Mouse (Mus musculus) myocyte (in vitro differentiated cells): ENCODE measurements at regions not wholly inside any gene's neighbourhood (a gene's known extent, or its start where the extent isn't known, plus 50 kb on each side); places are given as distances from the start of the nearest gene placed in this dataset.

Experiments used
- H3K27me3 ChIP-seq: one replicate; pipeline ENCODE4 v1.6.1; 2011; ENCODE audit not compliant: control insufficient read depth, insufficient read depth, insufficient read length
- H3K36me3 ChIP-seq: one replicate; pipeline ENCODE4 v1.6.1; 2011; ENCODE audit not compliant: control insufficient read depth, insufficient read depth
- H3K4me2 ChIP-seq: one replicate; pipeline ENCODE4 v1.6.1; 2011; ENCODE audit warnings: low read depth, control low read depth
- H3K4me3 ChIP-seq: one replicate; pipeline ENCODE4 v1.5.1; 2011; ENCODE audit warnings: mild to moderate bottlenecking, control low read depth, moderate library complexity
- H3K79me2 ChIP-seq: one replicate; pipeline ENCODE4 v1.6.1; 2011; ENCODE audit not compliant: control insufficient read depth, insufficient read depth
- H3ac ChIP-seq: one replicate; pipeline ENCODE4 v1.6.1; 2011; ENCODE audit not compliant: control insufficient read depth, insufficient read length
- CEBPB ChIP-seq: IDR thresholded peaks from 2 replicates; pipeline ENCODE4 v1.6.1; 2011; ENCODE audit warnings: mild to moderate bottlenecking, moderate library complexity; ENCODE audit not compliant: poor library complexity, insufficient read depth, severe bottlenecking
- E2F4 ChIP-seq: IDR thresholded peaks from one replicate; pipeline ENCODE4 v1.6.1; 2011; ENCODE audit warnings: mild to moderate bottlenecking, control low read depth, moderate library complexity; ENCODE audit not compliant: insufficient read depth
- MAX ChIP-seq: IDR thresholded peaks from one replicate; pipeline ENCODE4 v1.6.1; 2011; ENCODE audit warnings: low read depth, mild to moderate bottlenecking, control low read depth
- MYOD1 ChIP-seq, 3 experiments: IDR thresholded peaks; one replicate each; pipeline ENCODE4 v1.6.1; 2011; ENCODE audit warnings: control low read depth in 2 of 3, low read depth in 2 of 3, mild to moderate bottlenecking in 2 of 3, moderate library complexity in 1 of 3; ENCODE audit not compliant: insufficient read length in 2 of 3, control insufficient read depth in 1 of 3
- MYOG ChIP-seq, 3 experiments: IDR thresholded peaks; one replicate each; pipeline ENCODE4 v1.6.1; 2011; ENCODE audit warnings: control low read depth in 2 of 3, low read depth in 2 of 3, mild to moderate bottlenecking in 2 of 3; ENCODE audit not compliant: insufficient read length in 2 of 3, control insufficient read depth in 1 of 3, insufficient read depth in 1 of 3
- POLR2A ChIP-seq: IDR thresholded peaks from one replicate; pipeline ENCODE4 v1.6.1; 2011; ENCODE audit warnings: low read depth, mild to moderate bottlenecking, control low read depth, moderate library complexity; ENCODE audit not compliant: insufficient read length
- POLR2AphosphoS2 ChIP-seq: IDR thresholded peaks from one replicate; pipeline ENCODE4 v1.6.1; 2011; ENCODE audit warnings: low read depth, control low read depth; ENCODE audit not compliant: insufficient read length
- REST ChIP-seq: IDR thresholded peaks from one replicate; pipeline ENCODE4 v1.6.1; 2011; ENCODE audit warnings: mild to moderate bottlenecking, control low read depth, moderate library complexity; ENCODE audit not compliant: insufficient read depth, insufficient read length
- SRF ChIP-seq: IDR thresholded peaks from one replicate; pipeline ENCODE4 v1.6.1; 2011; ENCODE audit warnings: low read depth; ENCODE audit not compliant: control insufficient read depth, insufficient read length
- TCF12 ChIP-seq: IDR thresholded peaks from one replicate; pipeline ENCODE4 v1.6.1; 2011; ENCODE audit warnings: mild to moderate bottlenecking, control low read depth; ENCODE audit not compliant: poor library complexity, insufficient read depth, severe bottlenecking
- TCF3 ChIP-seq: IDR thresholded peaks from one replicate; pipeline ENCODE4 v1.6.1; 2011; ENCODE audit warnings: low read depth, control low read depth; ENCODE audit not compliant: insufficient read length
- USF1 ChIP-seq: IDR thresholded peaks from one replicate; pipeline ENCODE4 v1.6.1; 2011; ENCODE audit warnings: low read depth, mild to moderate bottlenecking, control low read depth, moderate library complexity

DNA sequence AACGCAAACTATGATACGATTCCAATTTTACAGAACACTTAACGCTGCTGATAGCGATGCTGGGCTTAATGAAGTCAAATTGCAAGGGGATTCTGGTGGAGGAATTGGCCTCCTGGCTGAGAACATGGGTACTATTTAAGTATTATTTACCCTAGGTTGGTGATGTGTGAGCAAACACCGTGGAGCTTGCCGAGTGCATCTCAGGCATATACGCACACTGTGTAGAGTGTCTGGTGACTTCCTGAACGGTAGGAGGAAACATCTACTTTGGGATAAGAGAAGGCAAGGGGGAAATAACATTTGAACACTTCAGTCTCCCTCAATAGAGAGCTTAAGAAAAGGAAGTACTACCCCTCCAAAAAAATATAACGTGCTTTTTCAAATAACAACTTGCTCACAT lies 194.8 kb upstream of the Prickle1 start:
- no peaks in the 10 kb centered on the region for H3K79me2 ChIP-seq
- H3ac ChIP-seq: no peak overlapping the region
- H3K36me3 ChIP-seq: no peaks in the 10 kb centered on the region
- no peaks in the 10 kb centered on the region for H3K27me3 ChIP-seq
- no peak overlapping the region for H3K4me2 ChIP-seq
- H3K4me3 ChIP-seq: no peak overlapping the region
- TF ChIP-seq POLR2AphosphoS2 (no peak), REST (no peak), E2F4 (no peak), USF1 (no peak), CEBPB (no peak), POLR2A (no peak), MYOG (IDR thresholded peaks at IDR 0.05; ENCODE audit: control insufficient read depth in 1 of 3, insufficient read depth in 1 of 3, insufficient read length in 2 of 3, low read depth in 2 of 3) (no peak)

- H3K36me3 ChIP-seq: no peaks in the 10 kb centered on the region
Observed at GRCm38 (mm10) chr15:93789762-93790161, 194.1 kb upstream of the Prickle1 start.

GRCm38 (mm10) chr15:93787361-93787760 lies 191.7 kb upstream of the Prickle1 start:
- H3K36me3 ChIP-seq: no peaks in the 10 kb centered on the region
- H3K4me3 ChIP-seq: no peak overlapping the region
- TF ChIP-seq POLR2A (no peak), TCF3 (no peak), MYOG (IDR thresholded peaks at IDR 0.05; ENCODE audit: control insufficient read depth in 1 of 3, insufficient read depth in 1 of 3, insufficient read length in 2 of 3, low read depth in 2 of 3) (no peak)
- no peak overlapping the region for H3K4me2 ChIP-seq
- no peaks in the 10 kb centered on the region for H3K79me2 ChIP-seq
- no peaks in the 10 kb centered on the region for H3K27me3 ChIP-seq
- no peak overlapping the region for H3ac ChIP-seq

More at GRCm38 (mm10) chr15:93789762-93790161, 194.1 kb upstream of the Prickle1 start:
- no peak for TF ChIP-seq MAX
- TF ChIP-seq SRF: no peak
- no peak for TF ChIP-seq TCF12
- no peak for TF ChIP-seq E2F4
- no peak for TF ChIP-seq MYOD1 (IDR thresholded peaks at IDR 0.05; ENCODE audit: control insufficient read depth in 1 of 3, insufficient read length in 2 of 3, low read depth in 2 of 3)
- no peak for TF ChIP-seq CEBPB
- TF ChIP-seq POLR2A: no peak
- TF ChIP-seq MYOG (IDR thresholded peaks at IDR 0.05; ENCODE audit: control insufficient read depth in 1 of 3, insufficient read depth in 1 of 3, insufficient read length in 2 of 3, low read depth in 2 of 3): no peak
- TF ChIP-seq POLR2AphosphoS2: no peak
- TF ChIP-seq USF1: no peak
- TF ChIP-seq REST: no peak
- TF ChIP-seq TCF3: no peak
- Histone ChIP-seq H3K79me2 (no peaks in the 10 kb centered on the region), H3K4me2 (no peak overlapping the region), H3ac (no peak overlapping the region), H3K4me3 (no peak overlapping the region), H3K27me3 (no peaks in the 10 kb centered on the region)

DNA sequence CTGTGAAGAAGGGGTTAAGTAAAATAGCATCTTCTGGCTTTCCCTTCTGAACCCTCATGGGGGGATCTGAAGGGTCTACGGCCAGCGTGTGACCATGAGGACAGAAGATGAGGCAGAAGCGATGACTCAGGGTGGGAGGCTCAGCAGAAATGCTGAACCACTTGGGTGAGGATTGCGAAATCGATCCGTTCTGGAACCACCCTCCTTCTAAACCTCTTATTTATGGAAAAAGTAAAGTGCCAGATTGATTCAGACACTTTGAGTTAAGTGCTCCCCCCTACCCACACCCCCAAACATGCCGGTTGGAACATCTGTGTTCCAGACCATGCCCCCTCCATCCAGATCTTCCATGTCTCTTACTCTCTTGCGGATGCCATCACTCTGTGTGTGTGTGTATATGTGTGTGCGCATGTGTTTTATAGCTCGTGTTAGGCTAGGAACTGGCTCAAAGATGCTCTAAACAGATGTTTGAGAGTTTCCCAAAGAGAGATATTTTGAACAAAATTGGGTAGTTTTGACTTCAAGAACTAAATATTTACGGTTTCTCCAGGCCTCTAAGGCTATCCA lies 190.2 kb upstream of the Prickle1 start:
- TF ChIP-seq MYOG (IDR thresholded peaks at IDR 0.05; ENCODE audit: control insufficient read depth in 1 of 3, insufficient read depth in 1 of 3, insufficient read length in 2 of 3, low read depth in 2 of 3) (no peak), CEBPB (peak; percentile 72)
- Histone ChIP-seq H3ac (no peak overlapping the region), H3K36me3 (no peaks in the 10 kb centered on the region)

DNA sequence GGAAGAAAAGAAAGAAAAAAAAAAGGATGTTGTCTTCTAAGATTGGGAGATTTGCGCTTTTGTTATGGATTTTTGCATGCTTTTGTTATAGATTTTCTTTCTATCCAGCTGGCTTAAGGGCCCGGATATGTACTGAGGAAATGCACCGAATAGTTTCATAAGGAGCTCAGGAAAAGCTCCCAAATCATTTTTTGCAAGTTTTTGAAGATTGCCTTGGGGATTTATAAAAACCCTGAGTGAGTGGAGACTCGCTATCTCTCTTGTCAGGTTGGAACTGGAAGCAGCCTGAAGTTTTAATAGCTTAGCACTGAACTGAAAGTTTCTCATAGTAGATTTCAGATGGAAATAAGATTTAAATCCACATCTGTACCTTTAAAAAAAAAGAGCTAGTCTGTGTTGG lies 188.0 kb upstream of the Prickle1 start:
- H3K27me3 ChIP-seq: no peaks in the 10 kb centered on the region
- no peak overlapping the region for H3K4me2 ChIP-seq
- TF ChIP-seq REST (no peak), MYOG (IDR thresholded peaks at IDR 0.05; ENCODE audit: control insufficient read depth in 1 of 3, insufficient read depth in 1 of 3, insufficient read length in 2 of 3, low read depth in 2 of 3) (no peak), USF1 (no peak)
- H3K4me3 ChIP-seq: no peak overlapping the region
- H3K79me2 ChIP-seq: no peaks in the 10 kb centered on the region
- no peak overlapping the region for H3ac ChIP-seq
- no peaks in the 10 kb centered on the region for H3K36me3 ChIP-seq

More for the DNA sequence above, 190.2 kb upstream of the Prickle1 start:
- no peaks in the 10 kb centered on the region for H3K79me2 ChIP-seq
- no peak overlapping the region for H3K4me3 ChIP-seq
- no peaks in the 10 kb centered on the region for H3K27me3 ChIP-seq
- H3K4me2 ChIP-seq: no peak overlapping the region

GRCm38 (mm10) chr15:93775199-93775745 lies 179.6 kb upstream of the Prickle1 start:
- Histone ChIP-seq H3K4me3 (no peak overlapping the region), H3K27me3 (no peaks in the 10 kb centered on the region), H3ac (no peak overlapping the region), H3K4me2 (no peak overlapping the region), H3K36me3 (no peaks in the 10 kb centered on the region), H3K79me2 (no peaks in the 10 kb centered on the region)
- peak in 1 of 3 experiments; percentile 4 for TF ChIP-seq MYOD1 (IDR thresholded peaks at IDR 0.05; ENCODE audit: control insufficient read depth in 1 of 3, insufficient read length in 2 of 3, low read depth in 2 of 3)
- TF ChIP-seq USF1: no peak
